Mouse (Mus musculus) spleen, adult 10 weeks (tissue): ENCODE measurements around the gene Mss51. TPM values are rescaled to one million over a fixed set of nuclear protein-coding genes. Genes with fewer than 3 reads are reported as not detected.

Experiments used
- polyA plus RNA-seq: library from polyadenylated mRNA; stranded (reverse); fragments of 350-450 nt; fragmentation: Illumina TruSeq; extraction: RNeasy Lipid Tissue Mini Kit (QIAGEN cat#74804); gene quantifications from one replicate; pipeline ENCODE4 v1.2.3, GENCODE M21; 2015; ENCODE audit warnings: low replicate concordance; ENCODE audit not compliant: insufficient read depth

Gene Mss51
- polyA plus RNA-seq = 4.5 TPM

DNA sequence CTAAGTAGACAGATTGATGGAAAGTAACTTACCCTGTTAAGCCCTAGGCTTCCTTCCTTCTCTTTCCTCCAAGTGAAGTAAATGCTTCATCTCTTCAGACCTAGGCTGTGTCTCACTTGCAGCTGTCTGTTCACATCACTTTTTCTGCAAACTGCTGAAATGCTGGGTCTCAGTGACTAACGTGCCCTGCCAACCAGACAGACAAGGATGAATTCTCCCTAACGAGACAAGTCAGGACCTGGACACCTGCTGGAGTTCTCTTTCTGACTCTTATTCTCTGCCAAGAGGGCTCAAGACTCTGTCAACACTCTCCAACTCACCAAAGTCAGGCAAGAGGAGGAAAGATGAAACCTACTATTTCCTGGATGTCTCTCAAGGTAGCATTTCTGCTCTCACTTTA is at the start of gene Mss51:
TSS of gene Mss51 (minus strand) at position 299 of the 400 bp plus-strand sequence.

DNA sequence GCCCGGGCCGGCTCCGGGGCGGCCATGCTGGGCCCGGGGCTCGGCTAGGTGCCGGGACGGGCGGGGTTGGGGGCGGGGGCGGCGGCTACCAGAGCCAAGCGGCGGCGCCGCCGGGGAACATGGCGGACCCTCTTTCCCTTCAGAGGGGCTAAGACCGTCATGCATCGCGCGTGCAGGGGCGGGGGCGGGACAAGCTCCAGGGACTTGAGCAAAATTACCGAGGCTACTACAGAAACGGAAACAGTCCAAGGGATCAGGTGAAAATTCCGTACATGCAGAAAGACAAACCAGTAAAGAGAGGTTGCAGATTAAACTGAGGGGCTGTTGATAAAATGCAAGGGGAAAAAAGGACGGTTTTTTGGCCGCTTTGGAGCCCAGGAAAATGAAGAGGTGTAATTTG is 49.7 kb upstream of the Mss51 start, which contains the start of gene Ppp3cb:
TSS of gene Ppp3cb (minus strand) at position 159 of the 400 bp plus-strand sequence.

DNA sequence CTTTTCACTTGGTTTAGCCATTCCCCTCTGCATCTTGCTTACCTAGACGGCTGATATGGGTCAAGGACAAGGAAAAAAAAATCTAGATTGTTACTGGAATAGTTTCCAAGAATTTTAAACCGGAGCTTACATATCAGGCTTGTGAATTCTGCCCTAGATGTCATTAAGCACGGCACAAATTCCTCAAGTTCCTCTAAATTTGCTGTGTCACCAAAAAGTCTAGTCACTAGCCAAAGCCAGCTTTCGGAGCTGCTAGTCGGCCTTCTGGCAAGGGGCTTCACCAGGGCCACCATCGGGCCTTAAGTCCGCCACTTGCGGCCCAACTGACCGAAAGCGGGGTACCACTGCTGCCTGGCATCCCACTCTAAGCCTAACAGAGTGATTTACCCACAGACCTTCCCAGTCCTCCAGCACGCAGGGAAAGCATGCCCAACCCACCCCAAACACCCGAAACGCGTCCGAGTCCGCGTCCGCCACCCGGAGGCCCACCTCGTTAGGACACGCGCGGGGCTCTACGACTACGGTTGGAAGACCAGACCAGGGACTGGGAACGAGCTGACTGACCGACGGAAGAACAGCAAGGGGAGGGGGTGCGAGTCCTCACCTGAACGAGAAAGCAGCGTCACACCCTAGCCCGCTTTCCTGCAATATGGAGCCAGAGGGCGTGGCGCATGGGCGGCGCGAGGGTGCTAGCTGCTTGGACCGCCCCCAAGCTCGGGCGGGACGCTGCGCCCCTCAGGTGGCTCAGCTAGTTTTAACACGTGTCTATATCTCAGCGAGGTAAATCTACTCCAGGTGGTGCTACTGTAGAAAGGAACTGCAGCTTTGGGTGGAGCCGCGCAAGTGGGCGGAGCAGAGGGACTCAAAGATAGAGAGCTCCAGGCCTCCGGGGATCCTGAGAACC is 17.2 kb downstream of the Mss51 start, which contains the start of gene Anxa7:
TSS of gene Anxa7 (minus strand) at position 843 of the 904 bp plus-strand sequence.

DNA sequence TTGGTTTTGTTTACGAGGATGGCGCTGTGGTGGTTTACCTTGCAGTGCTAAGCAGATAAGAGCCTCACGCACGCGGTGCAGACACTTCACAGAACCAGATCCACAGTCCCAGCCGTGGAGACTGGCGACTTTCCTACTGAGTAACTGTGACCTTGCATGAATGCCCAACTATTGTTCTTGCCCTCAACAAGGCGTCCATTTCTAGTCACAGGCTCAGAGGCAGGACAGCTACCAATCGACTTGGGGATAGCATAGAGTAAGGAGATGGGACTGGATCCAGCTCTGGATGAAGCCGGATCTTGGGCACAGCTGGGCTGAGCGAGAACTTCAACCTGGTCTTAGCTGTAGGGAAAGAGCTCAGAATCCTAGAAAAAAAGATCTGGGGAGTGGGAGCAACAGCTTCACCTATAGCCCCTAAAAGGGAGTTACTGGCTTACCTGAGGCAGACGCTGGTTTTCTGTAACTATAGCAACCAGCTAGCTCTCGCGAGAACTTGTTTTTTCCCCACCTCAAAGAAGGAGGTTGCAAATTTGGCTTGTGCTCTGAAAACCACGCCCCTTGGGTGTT is 44.9 kb downstream of the Mss51 start, which contains the start of gene Cfap70:
TSS of gene Cfap70 (minus strand) at position 462 of the 567 bp plus-strand sequence.

Other genes starting within 250 kb of the Mss51 start
- gene Kcnk16, start 227.7 kb downstream of the Mss51 start, polyA plus RNA-seq = not detected
- gene Nudt13, start 202.2 kb downstream of the Mss51 start, polyA plus RNA-seq = 20.2 TPM
- gene Ecd, start 148.8 kb downstream of the Mss51 start, polyA plus RNA-seq = 30.1 TPM
- gene Fam149b, start 148.7 kb downstream of the Mss51 start, polyA plus RNA-seq = 35.6 TPM
- 165 TPM for gene Dnajc9, start 108.0 kb downstream of the Mss51 start, polyA plus RNA-seq
- 45.3 TPM for gene Mrps16, start 103.3 kb downstream of the Mss51 start, polyA plus RNA-seq
- 0.66 TPM for gene Cfap70, start 44.7 kb downstream of the Mss51 start, polyA plus RNA-seq
- 94.1 TPM for gene Anxa7, start 16.8 kb downstream of the Mss51 start, polyA plus RNA-seq
- gene Ppp3cb, start 49.7 kb upstream of the Mss51 start, polyA plus RNA-seq = 144 TPM
- gene Usp54, start 144.2 kb upstream of the Mss51 start, polyA plus RNA-seq = 6.8 TPM
- gene Myoz1, start 159.6 kb upstream of the Mss51 start, polyA plus RNA-seq = not detected
- not detected for gene Synpo2l, start 171.5 kb upstream of the Mss51 start, polyA plus RNA-seq
- gene Sec24c, start 177.4 kb upstream of the Mss51 start, polyA plus RNA-seq = 144 TPM
- 20.2 TPM for gene Fut11, start 198.1 kb upstream of the Mss51 start, polyA plus RNA-seq
- 90.4 TPM for gene Chchd1, start 206.1 kb upstream of the Mss51 start, polyA plus RNA-seq
- gene Zswim8, start 210.7 kb upstream of the Mss51 start, polyA plus RNA-seq = 47.2 TPM
- 38.0 TPM for gene Ndst2, start 237.7 kb upstream of the Mss51 start, polyA plus RNA-seq